Mouse (Mus musculus): ENCODE measurements around the gene Fam160a2.
"Not testable (repeated sequence)": the region's sequence is repeated elsewhere in the genome, so short reads cannot be mapped to it uniquely, and the experiment has no call there.

GRCm38 (mm10) chr7:105356487-105356886 is 43.4 kb downstream of the Fam160a2 start:
- not testable (repeated sequence) for TF ChIP-seq EP300, CTCF (IDR thresholded peaks at IDR 0.05; ENCODE audit: low read depth)

All from heart, postnatal 0 days (tissue).